29 mouse cellular contexts compared by ENCODE assay signal in genomic region chr6:35779706-35780105, GRCm38 (mm10).
DNase-seq lines count a peak whose midpoint lies in the region; ATAC-seq and TF ChIP-seq lines count a peak whose summit lies in the region.
"Had no signal": no experiment of that assay in that cellular context is flagged by ENCODE, and none has a peak within 500 bp of the region (broad histone marks: within the 10 kb centered on the region; RNA-seq: fewer than 3 reads in every experiment).

No protein-coding gene starts in this region.

- ATAC-seq in hindbrain, postnatal 0 days = no peak
- no peak for ATAC-seq in hindbrain, embryonic 13.5 days (ENCODE audit: low FRiP score)
- no peak for ATAC-seq in liver, postnatal 0 days
- no peak for ATAC-seq in liver, embryonic 12.5 days
- ATAC-seq: forebrain, embryonic 16.5 days; intestine, embryonic 16.5 days; midbrain, embryonic 15.5 days had no signal

- peak; percentile 17; the same call in 1 of the 2 replicates for TF ChIP-seq CTCF in hindbrain, postnatal 0 days (IDR thresholded peaks at IDR 0.05; ENCODE audit: low read depth)
- peak; percentile 34 for TF ChIP-seq CTCF in liver, postnatal 0 days (IDR thresholded peaks at IDR 0.05; ENCODE audit: low read depth)

- in situ Hi-C loops in ES-E14 (cut with MboI; ENCODE audit: low sequenced_read_pairs in 2 of 2, unreplicated experiment in 2 of 2) = no loop called here

- no peak overlapping the region for H3K27ac ChIP-seq in hindbrain, postnatal 0 days
- no peak overlapping the region for H3K27ac ChIP-seq in hindbrain, embryonic 13.5 days
- H3K27ac ChIP-seq in liver, postnatal 0 days (ENCODE audit: low read depth) = no peak overlapping the region
- no peak overlapping the region for H3K27ac ChIP-seq in liver, embryonic 12.5 days
- no peak overlapping the region for H3K27ac ChIP-seq in ES-E14 (ENCODE audit: insufficient read depth, low read depth, low read length, poor library complexity, severe bottlenecking)
- H3K27ac ChIP-seq: embryonic facial prominence, embryonic 15.5 days; hindbrain, embryonic 12.5 days; left cerebral cortex, adult 2 months; limb, embryonic 10.5 days; liver, embryonic 15.5 days; midbrain, embryonic 15.5 days; neural tube, embryonic 15.5 days had no signal

- H3K4me1 ChIP-seq in hindbrain, postnatal 0 days (ENCODE audit: insufficient read depth, low read length) = no peaks in the 10 kb centered on the region
- H3K4me1 ChIP-seq in hindbrain, embryonic 13.5 days (replicated peaks) = no peaks in the 10 kb centered on the region
- H3K4me1 ChIP-seq in liver, postnatal 0 days (ENCODE audit: insufficient read depth) = no peaks in the 10 kb centered on the region
- H3K4me1 ChIP-seq in liver, embryonic 12.5 days = no peaks in the 10 kb centered on the region
- H3K4me1 ChIP-seq in ES-E14 (ENCODE audit: control insufficient read depth in 2 of 2, insufficient read depth in 2 of 2, low read length in 2 of 2, poor library complexity in 1 of 2) = no peaks in the 10 kb centered on the region
- H3K4me1 ChIP-seq: embryonic facial prominence, embryonic 15.5 days; hindbrain, embryonic 12.5 days; limb, embryonic 10.5 days; liver, embryonic 15.5 days; midbrain, embryonic 15.5 days; neural tube, embryonic 15.5 days had no signal

- WGBS in hindbrain, postnatal 0 days = 95% methylated on average over 1 of the region's 1 CpGs
- WGBS in hindbrain, embryonic 13.5 days = 93% methylated on average over 1 of the region's 1 CpGs
- WGBS in liver, postnatal 0 days (ENCODE audit: insufficient replicate concordance) = 81% methylated on average over 1 of the region's 1 CpGs
- 62% methylated on average over 1 of the region's 1 CpGs for WGBS in liver, embryonic 12.5 days (ENCODE audit: insufficient replicate concordance)

- no peaks in the 10 kb centered on the region for H3K9me3 ChIP-seq in hindbrain, postnatal 0 days (ENCODE audit: low read length)
- H3K9me3 ChIP-seq in hindbrain, embryonic 13.5 days = no peaks in the 10 kb centered on the region
- no peaks in the 10 kb centered on the region for H3K9me3 ChIP-seq in liver, postnatal 0 days (ENCODE audit: low read length)
- no peaks in the 10 kb centered on the region for H3K9me3 ChIP-seq in liver, embryonic 12.5 days (replicated peaks)
- no peaks in the 10 kb centered on the region for H3K9me3 ChIP-seq in ES-E14 (ENCODE audit: control insufficient read depth, insufficient read depth, low read depth, low read length)
- H3K9me3 ChIP-seq: embryonic facial prominence, embryonic 15.5 days; hindbrain, embryonic 12.5 days; limb, embryonic 10.5 days; liver, embryonic 15.5 days; midbrain, embryonic 15.5 days; neural tube, embryonic 15.5 days had no signal

- no peaks in the 10 kb centered on the region for H3K36me3 ChIP-seq in hindbrain, postnatal 0 days (ENCODE audit: insufficient read depth, low read length)
- H3K36me3 ChIP-seq in hindbrain, embryonic 13.5 days = no peaks in the 10 kb centered on the region
- no peaks in the 10 kb centered on the region for H3K36me3 ChIP-seq in liver, postnatal 0 days (replicated peaks; ENCODE audit: insufficient read depth, low read length)
- H3K36me3 ChIP-seq in liver, embryonic 12.5 days = no peaks in the 10 kb centered on the region
- H3K36me3 ChIP-seq in ES-E14 (ENCODE audit: control insufficient read depth, insufficient read depth, low read length, poor library complexity, severe bottlenecking) = no peaks in the 10 kb centered on the region
- H3K36me3 ChIP-seq: embryonic facial prominence, embryonic 15.5 days; hindbrain, embryonic 12.5 days; limb, embryonic 10.5 days; liver, embryonic 15.5 days; midbrain, embryonic 15.5 days; neural tube, embryonic 15.5 days had no signal

- TF ChIP-seq EP300 in liver, postnatal 0 days (IDR thresholded peaks at IDR 0.05; ENCODE audit: low read depth) = no peak

- H3K4me2 ChIP-seq in hindbrain, postnatal 0 days (ENCODE audit: low read depth, low read length) = no peak overlapping the region
- H3K4me2 ChIP-seq in hindbrain, embryonic 13.5 days = no peak overlapping the region
- H3K4me2 ChIP-seq in liver, postnatal 0 days (ENCODE audit: low read depth, low read length) = no peak overlapping the region
- H3K4me2 ChIP-seq in liver, embryonic 12.5 days = no peak overlapping the region
- H3K4me2 ChIP-seq: embryonic facial prominence, embryonic 15.5 days; hindbrain, embryonic 12.5 days; liver, embryonic 15.5 days; midbrain, embryonic 15.5 days; neural tube, embryonic 15.5 days had no signal

- H3K9ac ChIP-seq in hindbrain, postnatal 0 days (replicated peaks; ENCODE audit: low read length) = no peak overlapping the region
- no peak overlapping the region for H3K9ac ChIP-seq in hindbrain, embryonic 13.5 days
- H3K9ac ChIP-seq in liver, postnatal 0 days (replicated peaks) = no peak overlapping the region
- H3K9ac ChIP-seq in liver, embryonic 12.5 days = no peak overlapping the region
- H3K9ac ChIP-seq in ES-E14 (ENCODE audit: insufficient read depth, low read depth, low read length, poor library complexity, severe bottlenecking) = no peak overlapping the region
- H3K9ac ChIP-seq: embryonic facial prominence, embryonic 15.5 days; hindbrain, embryonic 12.5 days; liver, embryonic 15.5 days; midbrain, embryonic 15.5 days; neural tube, embryonic 15.5 days had no signal

- no peaks in the 10 kb centered on the region for H3K27me3 ChIP-seq in hindbrain, postnatal 0 days (ENCODE audit: insufficient read depth, low read length)
- no peaks in the 10 kb centered on the region for H3K27me3 ChIP-seq in hindbrain, embryonic 13.5 days
- no peaks in the 10 kb centered on the region for H3K27me3 ChIP-seq in liver, postnatal 0 days (ENCODE audit: insufficient read depth, low read length)
- no peaks in the 10 kb centered on the region for H3K27me3 ChIP-seq in liver, embryonic 12.5 days (replicated peaks)
- H3K27me3 ChIP-seq: embryonic facial prominence, embryonic 15.5 days; hindbrain, embryonic 12.5 days; liver, embryonic 15.5 days; midbrain, embryonic 15.5 days; neural tube, embryonic 15.5 days had no signal

- no peak overlapping the region for H3K4me3 ChIP-seq in hindbrain, postnatal 0 days (ENCODE audit: low read length)
- no peak overlapping the region for H3K4me3 ChIP-seq in hindbrain, embryonic 13.5 days
- H3K4me3 ChIP-seq in liver, postnatal 0 days (ENCODE audit: low read depth, low read length) = no peak overlapping the region
- H3K4me3 ChIP-seq in liver, embryonic 12.5 days = no peak overlapping the region
- H3K4me3 ChIP-seq in ES-E14 (ENCODE audit: insufficient read depth in 1 of 2, low read depth in 1 of 2, low read length in 2 of 2, poor library complexity in 1 of 2, severe bottlenecking in 1 of 2) = no peak overlapping the region
- H3K4me3 ChIP-seq: embryonic facial prominence, embryonic 15.5 days; hindbrain, embryonic 12.5 days; left cerebral cortex, adult 2 months; limb, embryonic 10.5 days; liver, embryonic 15.5 days; midbrain, embryonic 15.5 days; myocyte; neural tube, embryonic 15.5 days had no signal

- DNase-seq in hindbrain, postnatal 0 days (ENCODE audit: low spot score) = no peak
- DNase-seq in liver, postnatal 0 days = no peak
- DNase-seq in ES-E14 (ENCODE audit: low read depth, low spot score) = no peak
- DNase-seq in ZHBTc4 (ENCODE audit: low read depth, low spot score) = peak; percentile 58
- DNase-seq in thymus, adult 18-20 months = no peak
- DNase-seq in thymus, postnatal 0 days (ENCODE audit: low spot score) = no peak
- DNase-seq: adrenal gland, postnatal 25 days; B cell, adult 2 months; cerebellum, adult 11-12 months; cerebellum, postnatal 25 days; embryo, embryonic 11 days; gastrocnemius, postnatal 25 days; heart, postnatal 14 days; kidney, postnatal 10 days; lung, postnatal 36 days; spleen, adult 18-20 months; thymus, adult 2 months had no signal

TF ChIP-seq in ES-E14, 5 proteins besides CTCF, POLR2A, EP300 and RAD21:
- TF ChIP-seq CHD2 (IDR thresholded peaks at IDR 0.05; ENCODE audit: low read depth, low read length) (no peak), ZC3H11A (IDR thresholded peaks at IDR 0.05; ENCODE audit: borderline replicate concordance, low read depth, low read length) (peak; percentile 34; the same call in 1 of the 2 replicates), ZNF384 (IDR thresholded peaks at IDR 0.05; ENCODE audit: low read depth, low read length) (no peak)
